Mouse (Mus musculus): ENCODE results near the gene Sec16b. TPM values are rescaled to one million over a fixed set of nuclear protein-coding genes. Genes with fewer than 3 reads are reported as not detected.
A peak's percentile ranks its signal among the peaks of the same experiment; 100 is the strongest.

Sec16b gene
- polyA plus RNA-seq, 1 experiment from 2014 or later: 5.5 TPM

GRCm38 (mm10) chr1:157525692-157526354, 19.3 kb downstream of the Sec16b start:
- Histone ChIP-seq H3K36me3 (ENCODE audit: control insufficient read depth, insufficient read depth, low read length) (no peaks in the 10 kb centered on the region), H3K27ac (replicated peaks) (peak overlapping the region; percentile 77), H3K9me3 (ENCODE audit: control insufficient read depth, low read length) (no peaks in the 10 kb centered on the region), H3K4me3 (ENCODE audit: low read depth, low read length) (peak overlapping the region; percentile 27), H3K4me1 (replicated peaks; ENCODE audit: control insufficient read depth, insufficient read depth) (no peaks in the 10 kb centered on the region), H3K27me3 (ENCODE audit: control insufficient read depth, insufficient read depth, low read length) (no peaks in the 10 kb centered on the region), H3K9ac (ENCODE audit: low read length) (no peak overlapping the region), H3K4me2 (replicated peaks; ENCODE audit: low read depth) (peak overlapping the region; percentile 42)
- DNase-seq (ENCODE audit: low spot score) (peak; percentile 83), ATAC-seq (ENCODE audit: low FRiP score, low TSS enrichment) (peak; percentile 97)
- no peak for TF ChIP-seq EP300 (optimal IDR thresholded peaks at IDR 0.05)
- TF ChIP-seq CTCF (IDR thresholded peaks at IDR 0.05; ENCODE audit: low read depth): no peak
- WGBS: 62% methylated on average over 16 of the region's 16 CpGs

- Histone ChIP-seq H3K27me3 (ENCODE audit: control insufficient read depth, insufficient read depth, low read length) (no peaks in the 10 kb centered on the region), H3K9ac (ENCODE audit: low read length) (no peak overlapping the region), H3K4me3 (ENCODE audit: low read depth, low read length) (peak overlapping the region; percentile 27), H3K9me3 (ENCODE audit: control insufficient read depth, low read length) (no peaks in the 10 kb centered on the region), H3K4me2 (replicated peaks; ENCODE audit: low read depth) (peak overlapping the region; percentile 42), H3K27ac (replicated peaks) (peak overlapping the region; percentile 77), H3K36me3 (ENCODE audit: control insufficient read depth, insufficient read depth, low read length) (no peaks in the 10 kb centered on the region), H3K4me1 (replicated peaks; ENCODE audit: control insufficient read depth, insufficient read depth) (no peaks in the 10 kb centered on the region)
- DNase-seq (ENCODE audit: low spot score) (peak; percentile 40), ATAC-seq (ENCODE audit: low FRiP score, low TSS enrichment) (peak; percentile 69)
- 36% methylated on average over 5 of the region's 5 CpGs for WGBS
- TF ChIP-seq EP300 (optimal IDR thresholded peaks at IDR 0.05) (no peak), CTCF (IDR thresholded peaks at IDR 0.05; ENCODE audit: low read depth) (no peak)
Measured at GRCm38 (mm10) chr1:157526625-157527024, 20.1 kb downstream of the Sec16b start.

GRCm38 (mm10) chr1:157532826-157533460, 26.4 kb downstream of the Sec16b start:
- DNase-seq (ENCODE audit: low spot score): no peak
- no peak for ATAC-seq (ENCODE audit: low FRiP score, low TSS enrichment)
- Histone ChIP-seq H3K36me3 (ENCODE audit: control insufficient read depth, insufficient read depth, low read length) (no peaks in the 10 kb centered on the region), H3K27me3 (ENCODE audit: control insufficient read depth, insufficient read depth, low read length) (no peaks in the 10 kb centered on the region), H3K27ac (replicated peaks) (no peak overlapping the region), H3K4me1 (replicated peaks; ENCODE audit: control insufficient read depth, insufficient read depth) (no peaks in the 10 kb centered on the region), H3K4me2 (replicated peaks; ENCODE audit: low read depth) (no peak overlapping the region), H3K9me3 (ENCODE audit: control insufficient read depth, low read length) (no peaks in the 10 kb centered on the region), H3K9ac (ENCODE audit: low read length) (no peak overlapping the region), H3K4me3 (ENCODE audit: low read depth, low read length) (no peak overlapping the region)
- 56% methylated on average over 8 of the region's 8 CpGs for WGBS
- TF ChIP-seq CTCF (IDR thresholded peaks at IDR 0.05; ENCODE audit: low read depth) (no peak), EP300 (optimal IDR thresholded peaks at IDR 0.05) (no peak)

- DNase-seq (ENCODE audit: low spot score) (no peak), ATAC-seq (ENCODE audit: low FRiP score, low TSS enrichment) (no peak)
- Histone ChIP-seq H3K36me3 (ENCODE audit: control insufficient read depth, insufficient read depth, low read length) (no peaks in the 10 kb centered on the region), H3K4me2 (replicated peaks; ENCODE audit: low read depth) (no peak overlapping the region), H3K9ac (ENCODE audit: low read length) (no peak overlapping the region), H3K27me3 (ENCODE audit: control insufficient read depth, insufficient read depth, low read length) (no peaks in the 10 kb centered on the region), H3K9me3 (ENCODE audit: control insufficient read depth, low read length) (no peaks in the 10 kb centered on the region), H3K4me1 (replicated peaks; ENCODE audit: control insufficient read depth, insufficient read depth) (no peaks in the 10 kb centered on the region), H3K27ac (replicated peaks) (no peak overlapping the region), H3K4me3 (ENCODE audit: low read depth, low read length) (no peak overlapping the region)
- 88% methylated on average over 1 of the region's 1 CpGs for WGBS
- TF ChIP-seq EP300 (optimal IDR thresholded peaks at IDR 0.05) (no peak), CTCF (IDR thresholded peaks at IDR 0.05; ENCODE audit: low read depth) (no peak)
Measured at GRCm38 (mm10) chr1:157535571-157535970, 29.0 kb downstream of the Sec16b start.

DNA sequence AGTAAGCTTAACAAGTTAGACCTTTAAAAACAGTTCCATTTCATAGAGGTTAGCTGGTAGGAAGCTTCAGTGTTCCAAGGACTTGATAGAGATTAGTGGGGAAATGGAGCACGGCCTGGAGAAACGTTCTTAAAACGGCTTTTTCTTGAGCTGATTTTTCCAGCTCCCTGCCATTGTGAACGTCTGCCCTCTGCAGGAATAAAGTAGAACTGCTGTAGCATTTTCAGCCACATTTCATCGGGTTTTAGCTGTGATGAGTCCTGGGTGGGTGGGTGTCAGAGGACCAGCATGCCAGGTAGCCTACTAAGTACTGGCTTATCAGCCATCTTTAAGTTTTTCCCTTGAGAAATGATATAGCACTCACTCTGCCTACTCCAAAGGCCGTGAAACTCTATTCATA, 29.9 kb downstream of the Sec16b start:
- Histone ChIP-seq H3K27ac (replicated peaks) (no peak overlapping the region), H3K9me3 (ENCODE audit: control insufficient read depth, low read length) (no peaks in the 10 kb centered on the region), H3K9ac (ENCODE audit: low read length) (no peak overlapping the region), H3K27me3 (ENCODE audit: control insufficient read depth, insufficient read depth, low read length) (no peaks in the 10 kb centered on the region), H3K36me3 (ENCODE audit: control insufficient read depth, insufficient read depth, low read length) (no peaks in the 10 kb centered on the region), H3K4me2 (replicated peaks; ENCODE audit: low read depth) (no peak overlapping the region), H3K4me3 (ENCODE audit: low read depth, low read length) (no peak overlapping the region), H3K4me1 (replicated peaks; ENCODE audit: control insufficient read depth, insufficient read depth) (no peaks in the 10 kb centered on the region)
- ATAC-seq (ENCODE audit: low FRiP score, low TSS enrichment) (no peak), DNase-seq (ENCODE audit: low spot score) (peak; percentile 50)
- TF ChIP-seq EP300 (optimal IDR thresholded peaks at IDR 0.05): no peak
- peak; percentile 95 for TF ChIP-seq CTCF (IDR thresholded peaks at IDR 0.05; ENCODE audit: low read depth)
- WGBS: 7% methylated on average over 6 of the region's 6 CpGs

GRCm38 (mm10) chr1:157537636-157538035, 31.1 kb downstream of the Sec16b start:
- Histone ChIP-seq H3K4me3 (ENCODE audit: low read depth, low read length) (no peak overlapping the region), H3K36me3 (ENCODE audit: control insufficient read depth, insufficient read depth, low read length) (no peaks in the 10 kb centered on the region), H3K9me3 (ENCODE audit: control insufficient read depth, low read length) (no peaks in the 10 kb centered on the region), H3K27ac (replicated peaks) (no peak overlapping the region), H3K4me1 (replicated peaks; ENCODE audit: control insufficient read depth, insufficient read depth) (no peaks in the 10 kb centered on the region), H3K9ac (ENCODE audit: low read length) (no peak overlapping the region), H3K4me2 (replicated peaks; ENCODE audit: low read depth) (no peak overlapping the region), H3K27me3 (ENCODE audit: control insufficient read depth, insufficient read depth, low read length) (no peaks in the 10 kb centered on the region)
- WGBS: 73% methylated on average over 5 of the region's 5 CpGs
- peak; percentile 45; the same call in 1 of the 2 replicates for ATAC-seq (ENCODE audit: low FRiP score, low TSS enrichment)
- DNase-seq (ENCODE audit: low spot score): peak; percentile 66
- TF ChIP-seq EP300 (optimal IDR thresholded peaks at IDR 0.05): no peak
- peak; percentile 65 for TF ChIP-seq CTCF (IDR thresholded peaks at IDR 0.05; ENCODE audit: low read depth)
